Mouse (Mus musculus): ENCODE data around the gene Nedd9.

DNA sequence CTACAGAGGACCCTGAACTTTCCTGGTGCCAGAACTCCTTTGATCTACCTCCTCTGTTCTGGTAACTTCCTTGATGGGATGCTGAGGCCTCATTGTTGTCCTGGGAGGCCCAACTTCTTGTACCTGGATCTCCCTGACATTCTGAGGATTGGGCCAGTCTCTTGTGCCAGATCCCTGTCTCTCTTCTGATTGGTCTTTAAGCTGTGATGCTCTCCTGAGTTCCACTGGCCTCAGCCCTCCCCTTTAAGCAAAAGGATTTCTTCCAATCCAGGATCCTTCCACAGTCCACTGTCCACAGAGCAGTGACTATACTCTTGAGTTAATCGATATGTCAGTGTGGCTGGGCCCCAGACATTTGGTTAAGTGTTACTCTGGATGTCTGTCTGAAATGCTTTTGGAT is 112.3 kb downstream of the Nedd9 start:
- TF ChIP-seq POLR2A (IDR thresholded peaks at IDR 0.05; ENCODE audit: low read depth, low read length) (no peak), CTCF (conservative IDR thresholded peaks at IDR 0.05 in 1 of 2, IDR thresholded peaks at IDR 0.05 in 1 of 2; ENCODE audit: low read depth in 2 of 2, low read length in 2 of 2) (no peak), EP300 (IDR thresholded peaks at IDR 0.05; ENCODE audit: low read length) (no peak), ZKSCAN1 (IDR thresholded peaks at IDR 0.05; ENCODE audit: borderline replicate concordance, low read depth, low read length) (no peak), E2F4 (IDR thresholded peaks at IDR 0.05; ENCODE audit: insufficient replicate concordance, low read depth, low read length) (no peak), ZMIZ1 (IDR thresholded peaks at IDR 0.05; ENCODE audit: low read depth, low read length) (no peak), SMC3 (IDR thresholded peaks at IDR 0.05; ENCODE audit: low read depth, low read length) (no peak)
